Mouse (Mus musculus) thymus, adult 2 months (tissue): ENCODE measurements around the gene Slc25a22. TPM values are rescaled to one million over a fixed set of nuclear protein-coding genes. Genes with fewer than 3 reads are reported as not detected.

ENCODE experiments used
- DNase-seq: peaks from one replicate; pipeline ENCODE4 v3.0.0; 2021
- H3K27ac ChIP-seq: fragments of 200-500 bp; 2 replicates; pipeline ENCODE4 v1.5.1; 2012; ENCODE audit warnings: low read length, control low read depth; ENCODE audit not compliant: control insufficient read depth, insufficient read depth
- H3K27me3 ChIP-seq: fragments of 200-500 bp; 2 replicates; pipeline ENCODE4 v1.6.1; 2012; ENCODE audit warnings: mild to moderate bottlenecking, low read length, moderate library complexity, mixed read lengths; ENCODE audit not compliant: control insufficient read depth, insufficient read depth
- H3K36me3 ChIP-seq: fragments of 200-500 bp; 2 replicates; pipeline ENCODE4 v1.6.1; 2012; ENCODE audit warnings: mild to moderate bottlenecking, low read length, moderate library complexity; ENCODE audit not compliant: control insufficient read depth, insufficient read depth
- H3K4me1 ChIP-seq: fragments of 200-500 bp; replicated peaks from 2 replicates; pipeline ENCODE4 v1.6.1; 2012; ENCODE audit warnings: low read length; ENCODE audit not compliant: control insufficient read depth, insufficient read depth
- H3K4me3 ChIP-seq: fragments of 200-500 bp; 2 replicates; pipeline ENCODE4 v1.5.1; 2012; ENCODE audit warnings: mild to moderate bottlenecking, low read length, control low read depth, moderate library complexity; ENCODE audit not compliant: control insufficient read depth, insufficient read depth
- CTCF ChIP-seq: fragments of 200-500 bp; IDR thresholded peaks from 2 replicates; pipeline ENCODE4 v1.5.1; 2012; ENCODE audit warnings: mild to moderate bottlenecking, control low read depth, low read length, moderate library complexity, borderline replicate concordance; ENCODE audit not compliant: control insufficient read depth, poor library complexity, insufficient read depth; ENCODE audit errors: extremely low read depth
- POLR2A ChIP-seq: fragments of 200-500 bp; IDR thresholded peaks from 2 replicates; pipeline ENCODE4 v1.6.1; 2012; ENCODE audit warnings: mild to moderate bottlenecking, low read length, control low read depth, moderate library complexity; ENCODE audit not compliant: control insufficient read depth, poor library complexity, insufficient read depth; ENCODE audit errors: extremely low read depth
- WGBS: fragments of 180-500 bp; shearing (Covaris S2); methylation state at CpG from one replicate; pipeline ENCODE4 v1.1.7; 2018; 5-methylcytosine and 5-hydroxymethylcytosine counted together
- polyA plus RNA-seq: library from polyadenylated mRNA; depleted of rRNA; stranded (reverse); fragments of >200 nt; gene quantifications from 2 replicates; pipeline ENCODE4 v1.2.3, GENCODE M21; 2012

Gene Slc25a22
- polyA plus RNA-seq, 1 experiment: 128 TPM

- Histone ChIP-seq H3K27ac (no peak overlapping the region), H3K4me1 (peaks cover 20% of the 10 kb centered on the region)
- no peak for DNase-seq
Observed at GRCm38 (mm10) chr7:141443081-141443821, 5.6 kb upstream of the Slc25a22 start.

GRCm38 (mm10) chr7:141442199-141442598, 4.5 kb upstream of the Slc25a22 start:
- Histone ChIP-seq H3K4me1 (peaks cover 22% of the 10 kb centered on the region), H3K36me3 (no peaks in the 10 kb centered on the region), H3K27me3 (no peaks in the 10 kb centered on the region), H3K27ac (no peak overlapping the region), H3K4me3 (peak overlapping the region; percentile 59; the same call in 1 of the 2 replicates)
- TF ChIP-seq POLR2A (no peak), CTCF (no peak)
- DNase-seq: no peak
- 98% methylated on average over 13 of the region's 13 CpGs for WGBS

More at GRCm38 (mm10) chr7:141443081-141443821, 5.6 kb upstream of the Slc25a22 start:
- 14% methylated on average over 12 of the region's 12 CpGs for WGBS
- Histone ChIP-seq H3K36me3 (no peaks in the 10 kb centered on the region), H3K27me3 (no peaks in the 10 kb centered on the region), H3K4me3 (peak overlapping the region; percentile 59)
- TF ChIP-seq CTCF (0 out of 2 replicates have a peak, but pooled peaks have one; percentile 14), POLR2A (no peak)

GRCm38 (mm10) chr7:141441460-141441859, 3.8 kb upstream of the Slc25a22 start:
- TF ChIP-seq CTCF (no peak), POLR2A (no peak)
- 98% methylated on average over 9 of the region's 9 CpGs for WGBS
- Histone ChIP-seq H3K27me3 (no peaks in the 10 kb centered on the region), H3K4me3 (no peak overlapping the region), H3K27ac (no peak overlapping the region), H3K36me3 (no peaks in the 10 kb centered on the region), H3K4me1 (peaks cover 24% of the 10 kb centered on the region)
- DNase-seq: no peak

- Histone ChIP-seq H3K27ac (no peak overlapping the region), H3K4me3 (no peak overlapping the region), H3K27me3 (no peaks in the 10 kb centered on the region), H3K36me3 (no peaks in the 10 kb centered on the region), H3K4me1 (peaks cover 33% of the 10 kb centered on the region)
- DNase-seq: no peak
- TF ChIP-seq CTCF (no peak), POLR2A (no peak)
- 49% methylated on average over 6 of the region's 6 CpGs for WGBS
Observed at GRCm38 (mm10) chr7:141440613-141441012, 2.9 kb upstream of the Slc25a22 start.

GRCm38 (mm10) chr7:141439811-141440210, 2.1 kb upstream of the Slc25a22 start:
- WGBS: 98% methylated on average over 11 of the region's 11 CpGs
- no peak for DNase-seq
- no peak overlapping the region for H3K4me3 ChIP-seq
- H3K27me3 ChIP-seq: no peaks in the 10 kb centered on the region
- no peak overlapping the region for H3K27ac ChIP-seq
- no peaks in the 10 kb centered on the region for H3K36me3 ChIP-seq
- peaks cover 38% of the 10 kb centered on the region for H3K4me1 ChIP-seq
- TF ChIP-seq CTCF: no peak
- no peak for TF ChIP-seq POLR2A

GRCm38 (mm10) chr7:141439140-141439679, 1.5 kb upstream of the Slc25a22 start:
- Histone ChIP-seq H3K27ac (no peak overlapping the region), H3K4me1 (peaks cover 44% of the 10 kb centered on the region), H3K4me3 (no peak overlapping the region), H3K27me3 (no peaks in the 10 kb centered on the region), H3K36me3 (no peaks in the 10 kb centered on the region)
- no peak for DNase-seq
- WGBS: 98% methylated on average over 10 of the region's 10 CpGs
- TF ChIP-seq CTCF (no peak), POLR2A (no peak)
